Mouse (Mus musculus) liver, embryonic 14.5 days (tissue): Measurements from ENCODE around the gene Ptk7. TPM values are rescaled to one million over a fixed set of nuclear protein-coding genes. Genes with fewer than 3 reads are reported as not detected.

Experiments
- ATAC-seq: fragments of 200-750 bp; cut with Nextera tagmentation; 2 replicates; pipeline ENCODE4 v1.8.0; 2017; ENCODE audit warnings: moderate number of reproducible peaks, mild to moderate bottlenecking, moderate library complexity; ENCODE audit not compliant: insufficient read depth
- DNase-seq, 3 experiments: peaks; one replicate each; pipeline ENCODE4 v3.0.0-alpha.2; 2012 to 2013; ENCODE audit warnings: low read depth in 3 of 3, low spot score in 3 of 3
- H3K27ac ChIP-seq: fragments of 300-500 bp; sonication (generic); 2 replicates; pipeline ENCODE4 v1.5.1; 2014; ENCODE audit warnings: moderate library complexity, mild to moderate bottlenecking, control low read depth, inconsistent platforms
- H3K27me3 ChIP-seq: fragments of 300-500 bp; sonication (generic); 2 replicates; pipeline ENCODE4 v1.6.1; 2014; ENCODE audit warnings: mild to moderate bottlenecking, low read length, moderate library complexity; ENCODE audit not compliant: control insufficient read depth, insufficient read depth
- H3K36me3 ChIP-seq: fragments of 300-500 bp; sonication (generic); replicated peaks from 2 replicates; pipeline ENCODE4 v1.6.1; 2014; ENCODE audit warnings: low read depth; ENCODE audit not compliant: control insufficient read depth, insufficient read depth
- H3K4me1 ChIP-seq, 2 experiments: fragments of 200-500 bp in 1 of 2; fragments of 300-500 bp in 1 of 2; sonication (generic) in 1 of 2; replicated peaks; 2 replicates each; pipeline ENCODE4 v1.6.1; 2012 to 2014; ENCODE audit warnings: antibody characterized with exemption in 1 of 2, inconsistent platforms in 1 of 2, low read length in 1 of 2; ENCODE audit not compliant: control insufficient read depth in 2 of 2, insufficient read depth in 2 of 2
- H3K4me2 ChIP-seq: fragments of 300-500 bp; sonication (generic); 2 replicates; pipeline ENCODE4 v1.6.1; 2014; ENCODE audit warnings: low read depth, mild to moderate bottlenecking, control low read depth, moderate library complexity
- H3K4me3 ChIP-seq, 2 experiments: fragments of 200-500 bp in 1 of 2; fragments of 300-500 bp in 1 of 2; sonication (generic) in 1 of 2; 2 replicates each; pipeline ENCODE4 v1.5.1; 2012 to 2014; ENCODE audit warnings: low read depth in 2 of 2, low read length in 2 of 2, mild to moderate bottlenecking in 2 of 2, control low read depth in 1 of 2, inconsistent platforms in 1 of 2, moderate library complexity in 1 of 2; ENCODE audit not compliant: insufficient read depth in 1 of 2
- H3K9ac ChIP-seq: fragments of 300-500 bp; sonication (generic); replicated peaks from 2 replicates; pipeline ENCODE4 v1.6.1; 2014; ENCODE audit warnings: mild to moderate bottlenecking, control low read depth, moderate library complexity
- H3K9me3 ChIP-seq: fragments of 300-500 bp; sonication (generic); 2 replicates; pipeline ENCODE4 v1.6.1; 2016; ENCODE audit warnings: low read length, mixed read lengths; ENCODE audit not compliant: control insufficient read depth
- CTCF ChIP-seq: IDR thresholded peaks from 2 replicates; pipeline ENCODE4 v1.5.1; 2016; ENCODE audit warnings: antibody characterized with exemption, low read depth, control low read depth
- EP300 ChIP-seq: IDR thresholded peaks from 2 replicates; pipeline ENCODE4 v1.6.1; 2016; ENCODE audit warnings: antibody characterized with exemption, low read depth
- WGBS: fragments of 180-500 bp; shearing (Covaris S2); extraction: QIAGEN DNeasy Blood & Tissue Kit; methylation state at CpG from one replicate; pipeline ENCODE4 v1.1.7; 2014; ENCODE audit not compliant: insufficient replicate concordance; 5-methylcytosine and 5-hydroxymethylcytosine counted together
- polyA plus RNA-seq, 2 experiments: library from polyadenylated mRNA; depleted of rRNA in 1 of 2; stranded (reverse) in 1 of 2; unstranded in 1 of 2; fragments of >200 nt; fragmentation: Nextera tagmentation in 1 of 2; extraction: Ambion mirVana in 1 of 2; gene quantifications; 2 replicates each; pipeline versions ENCODE4 v1.2.1 to v1.2.3; 2012 to 2014

Ptk7 gene
- polyA plus RNA-seq, 2 experiments: 3.0 to 3.6 TPM

DNA sequence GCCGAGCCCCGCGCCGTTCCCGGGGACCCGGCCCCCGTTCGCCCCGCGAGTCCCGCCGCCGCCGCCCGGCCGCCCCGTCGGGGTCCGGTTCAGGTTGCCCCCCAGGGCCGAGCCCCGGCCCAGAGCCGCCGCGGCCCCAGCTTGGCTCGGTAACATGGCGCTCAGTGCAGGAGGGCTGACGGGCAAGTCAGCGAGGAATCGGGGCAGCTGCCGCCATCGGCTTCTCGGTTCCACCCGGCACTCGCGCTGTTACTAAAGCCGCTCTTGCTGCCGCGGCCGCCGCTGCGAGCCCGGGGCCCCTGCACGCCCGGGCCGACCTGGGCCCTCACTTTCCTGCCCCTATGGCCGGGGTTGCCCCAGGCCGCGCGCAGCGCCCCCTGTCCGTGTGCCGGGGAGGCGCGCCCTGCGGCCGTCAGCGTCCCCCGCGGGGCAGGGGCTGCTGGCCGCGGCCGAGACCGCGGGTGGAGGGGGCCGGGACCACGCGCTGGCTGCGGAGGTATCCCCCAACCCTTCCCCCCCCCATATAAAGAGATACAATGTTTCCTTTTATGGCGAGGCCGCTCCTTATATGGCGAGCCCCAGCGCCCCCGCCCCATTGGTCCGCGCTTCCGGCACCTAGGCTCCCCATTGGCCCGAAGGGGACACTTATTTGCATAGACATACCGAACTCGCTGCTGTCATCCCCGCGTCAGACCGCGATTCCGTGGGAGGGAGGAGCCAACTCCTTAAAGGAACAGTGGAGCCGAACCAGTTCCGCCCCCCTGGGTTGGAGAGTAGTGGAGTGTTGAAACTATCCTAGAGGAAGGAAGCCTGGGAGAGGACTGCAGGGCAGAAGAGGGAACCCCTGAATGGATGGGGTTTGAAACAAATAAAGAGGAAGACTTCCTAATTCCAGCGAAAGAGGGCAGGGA lies 73.4 kb downstream of the Ptk7 start, which contains the start of gene Srf:
Gene Srf, minus strand, starts transcription at position 503 of the 911 bp plus-strand sequence.
- Histone ChIP-seq H3K4me2 (peak within 1 kb of the TSS; percentile 97), H3K27ac (peak within 1 kb of the TSS; percentile 55), H3K9me3 (no peaks in the 10 kb centered on the region), H3K4me3 (peak within 1 kb of the TSS; percentile 77 to 98), H3K36me3 (peaks cover 5% of the 10 kb centered on the region), H3K9ac (peak within 1 kb of the TSS; percentile 93), H3K4me1 (peaks cover 13 to 30% of the 10 kb centered on the region in 2 experiments), H3K27me3 (no peaks in the 10 kb centered on the region; the same call in 1 of the 2 replicates)
- WGBS: under 1% methylated on average over 85 of the region's 87 CpGs
- DNase-seq (peak; percentile 95 to 96 (median 95)), ATAC-seq (peak; percentile 96)
- TF ChIP-seq EP300 (no peak), CTCF (peak; percentile 41)

DNA sequence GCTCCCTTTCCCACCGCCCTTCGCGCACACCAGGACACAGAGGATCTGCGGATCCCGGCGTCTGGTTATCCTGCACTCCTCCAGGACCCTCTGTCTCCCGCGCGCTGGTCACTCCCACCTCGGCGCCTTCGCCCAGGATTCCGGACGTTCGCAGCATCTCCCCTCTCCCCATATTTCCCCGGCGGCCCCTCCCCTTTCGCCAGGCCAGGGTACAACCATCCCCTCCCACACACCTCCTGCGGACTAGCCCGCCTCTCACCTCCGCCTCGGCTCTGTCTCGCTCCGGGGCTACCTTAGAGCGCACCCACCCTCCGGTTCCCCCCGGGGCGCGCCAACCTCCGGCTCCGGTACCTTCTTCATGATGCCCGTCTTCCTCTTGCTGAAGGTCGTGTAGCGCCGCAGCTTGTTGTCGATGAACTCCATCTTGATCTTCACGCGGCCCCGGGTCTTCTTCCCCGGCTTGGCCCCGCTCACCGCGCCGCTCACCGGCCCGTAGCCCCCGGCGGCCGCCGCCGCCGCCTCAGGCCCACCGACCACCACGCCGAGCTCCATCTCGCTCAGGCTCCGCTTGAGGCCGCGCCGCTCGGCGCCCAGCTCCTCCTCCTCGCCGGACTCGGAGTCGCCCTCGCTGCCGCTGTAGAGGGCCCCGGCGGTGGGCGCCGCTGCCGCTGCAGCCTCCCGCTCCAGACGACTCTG lies 74.2 kb downstream of the Ptk7 start:
- TF ChIP-seq CTCF (no peak), EP300 (no peak)
- Histone ChIP-seq H3K4me3 (peak overlapping the region; percentile 74 to 98), H3K4me2 (peak overlapping the region; percentile 97), H3K27me3 (no peaks in the 10 kb centered on the region; the same call in 1 of the 2 replicates), H3K36me3 (peaks cover 7% of the 10 kb centered on the region), H3K9ac (peak overlapping the region; percentile 93), H3K9me3 (no peaks in the 10 kb centered on the region), H3K4me1 (peaks cover 13 to 30% of the 10 kb centered on the region in 2 experiments), H3K27ac (peak overlapping the region; percentile 51; the same call in 1 of the 2 replicates)
- WGBS: under 1% methylated on average over 74 of the region's 75 CpGs
- DNase-seq (peak in 1 of 3 experiments; percentile 11), ATAC-seq (peak; percentile 4; the same call in 1 of the 2 replicates)

DNA sequence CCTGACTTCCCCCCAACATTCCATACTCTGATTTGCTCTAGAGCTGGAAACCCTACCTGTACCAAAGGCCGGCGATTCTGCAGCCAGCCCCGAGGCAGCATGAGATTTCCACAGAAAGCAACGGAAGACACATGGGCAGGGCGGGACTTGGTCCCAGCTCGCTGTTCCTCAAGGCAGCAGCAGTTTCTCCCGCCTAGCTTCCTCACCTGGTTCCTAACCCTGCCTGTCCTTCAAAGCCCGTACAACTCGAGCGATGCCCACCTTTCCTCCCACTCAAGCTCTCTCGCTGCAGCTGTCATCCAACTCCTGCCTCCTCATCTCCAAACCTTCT lies 74.7 kb downstream of the Ptk7 start:
- ATAC-seq: no peak
- Histone ChIP-seq H3K36me3 (peaks cover 10% of the 10 kb centered on the region), H3K4me1 (peaks cover 13 to 30% of the 10 kb centered on the region in 2 experiments), H3K9ac (peak overlapping the region; percentile 93), H3K27me3 (no peaks in the 10 kb centered on the region; the same call in 1 of the 2 replicates), H3K4me2 (peak overlapping the region; percentile 97), H3K9me3 (no peaks in the 10 kb centered on the region), H3K27ac (no peak overlapping the region), H3K4me3 (peak overlapping the region; percentile 74 to 98)
- WGBS: 2% methylated on average over 11 of the region's 11 CpGs
- TF ChIP-seq EP300 (no peak), CTCF (no peak)
- DNase-seq: peak in 1 of 3 experiments; percentile 13

DNA sequence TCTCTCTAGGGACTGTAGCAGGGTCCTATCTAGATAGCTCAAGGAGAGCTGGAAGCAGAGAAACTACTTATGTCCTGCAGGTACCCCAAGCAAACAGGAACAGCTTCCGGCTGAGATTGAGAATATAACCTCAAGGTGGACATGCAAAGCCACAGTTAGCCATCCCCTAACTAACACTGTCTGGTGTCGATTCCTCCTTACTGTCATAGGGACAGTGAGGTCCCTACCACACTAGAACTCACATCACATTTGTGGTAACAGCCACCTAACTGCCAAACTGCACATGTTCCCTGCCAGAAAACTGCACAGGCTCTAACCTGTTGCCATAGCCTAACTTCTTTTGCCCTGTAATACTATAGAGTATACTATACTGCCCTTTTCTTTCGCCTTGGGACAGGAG lies 75.4 kb downstream of the Ptk7 start:
- Histone ChIP-seq H3K36me3 (peaks cover 13% of the 10 kb centered on the region), H3K27ac (no peak overlapping the region), H3K9me3 (no peaks in the 10 kb centered on the region), H3K4me3 (peak overlapping the region; percentile 19 to 98; a peak in 2 of 4 replicates), H3K4me1 (peaks cover 13 to 30% of the 10 kb centered on the region in 2 experiments), H3K27me3 (no peaks in the 10 kb centered on the region; the same call in 1 of the 2 replicates), H3K4me2 (peak overlapping the region; percentile 97), H3K9ac (no peak overlapping the region; the same call in 1 of the 2 replicates)
- DNase-seq (no peak), ATAC-seq (no peak)
- TF ChIP-seq EP300 (no peak), CTCF (no peak)
- WGBS: 72% methylated on average over 3 of the region's 3 CpGs
